Mouse (Mus musculus) megakaryocyte-erythroid progenitor cell, adult 5-6 weeks (primary cell): ENCODE measurements around the gene Lemd2. TPM values are rescaled to one million over a fixed set of nuclear protein-coding genes. Genes with fewer than 3 reads are reported as not detected.
"Not testable (repeated sequence)": the region's sequence is repeated elsewhere in the genome, so short reads cannot be mapped to it uniquely, and the experiment has no call there.

Source experiments
- ATAC-seq: replicated peaks from 2 replicates; pipeline ENCODE4 v1.8.0; 2016; ENCODE audit warnings: mild to moderate bottlenecking, inconsistent platforms; ENCODE audit not compliant: severe bottlenecking, poor library complexity, low FRiP score, low TSS enrichment
- total RNA-seq, 2 experiments: library from RNA; stranded (forward) in 1 of 2; stranded (reverse) in 1 of 2; fragments of 200-1000, 215-1000 nt in 1 of 2; fragments of >200 nt in 1 of 2; fragmentation: Nextera tagmentation in 1 of 2; gene quantifications; 2 replicates each; pipeline ENCODE4 v1.2.3; 2014 to 2017

Gene Lemd2
- 26.5 and 33.4 TPM in 2 replicates for total RNA-seq (2014; fragmentation: Nextera tagmentation)
- total RNA-seq (2017) = 15.0 and 31.4 TPM in 2 replicates

DNA sequence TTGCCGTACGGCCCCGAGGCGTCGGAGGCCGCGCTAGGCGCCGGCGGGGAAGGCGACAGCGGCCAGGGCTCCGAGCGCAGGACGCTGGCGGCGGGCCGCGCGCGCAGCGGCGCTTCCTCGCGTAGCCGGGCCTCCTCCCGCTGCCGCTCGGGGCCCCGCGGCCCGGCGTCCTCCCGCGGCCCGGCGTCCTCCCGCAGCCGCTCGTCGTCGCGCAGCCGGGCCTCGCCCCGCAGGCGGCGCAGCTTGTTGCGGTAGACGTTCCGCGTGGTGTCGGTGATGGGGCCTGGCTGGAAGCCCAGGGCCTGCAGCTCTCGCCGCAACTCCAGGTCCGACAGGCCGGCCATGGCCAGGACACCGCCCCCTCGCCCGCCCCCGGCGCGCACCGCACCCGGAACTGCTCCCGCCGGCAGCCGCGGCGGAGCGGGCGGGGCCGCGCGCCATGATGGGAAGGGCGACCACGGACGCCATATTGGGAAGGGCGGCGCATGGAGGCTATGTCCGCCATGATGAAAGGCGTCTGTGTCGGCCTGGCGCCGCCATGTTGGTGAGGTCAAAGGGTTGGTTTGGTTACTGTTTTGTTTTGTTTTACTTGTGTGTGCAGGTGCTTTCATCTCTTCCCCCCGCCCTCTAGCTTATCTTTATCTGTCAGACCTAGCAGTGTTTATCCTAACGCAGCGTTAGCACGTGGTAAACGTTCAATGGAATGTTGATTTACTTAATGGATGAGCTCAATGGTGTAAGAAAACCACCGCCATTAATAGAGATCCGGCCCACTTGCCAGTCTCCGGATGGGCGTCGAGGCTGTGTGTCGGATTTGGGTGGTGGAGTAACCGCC lies at the start of gene Lemd2:
Gene Lemd2, minus strand, starts transcription at position 395 of the 835 bp plus-strand sequence.
- ATAC-seq = peak; percentile 72

DNA sequence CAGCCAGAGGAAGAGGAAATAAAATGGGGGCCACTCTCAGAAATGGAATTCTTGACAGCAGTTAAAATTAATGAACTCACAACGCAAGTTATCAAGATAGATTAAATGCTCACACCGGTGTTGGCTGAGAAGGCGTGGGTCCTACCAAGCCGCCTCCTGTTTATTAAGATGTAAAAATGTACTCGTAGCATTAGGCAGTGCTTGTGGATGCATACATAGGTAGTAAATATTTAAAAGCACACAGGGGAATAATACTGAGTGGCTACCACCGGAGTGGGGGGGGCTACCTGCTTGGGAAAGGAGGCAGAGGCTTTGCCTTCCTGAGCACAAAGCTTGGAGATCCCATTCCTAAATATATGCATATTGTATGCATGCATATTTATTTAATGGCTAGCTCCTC lies 46.9 kb upstream of the Lemd2 start:
- ATAC-seq = no peak

DNA sequence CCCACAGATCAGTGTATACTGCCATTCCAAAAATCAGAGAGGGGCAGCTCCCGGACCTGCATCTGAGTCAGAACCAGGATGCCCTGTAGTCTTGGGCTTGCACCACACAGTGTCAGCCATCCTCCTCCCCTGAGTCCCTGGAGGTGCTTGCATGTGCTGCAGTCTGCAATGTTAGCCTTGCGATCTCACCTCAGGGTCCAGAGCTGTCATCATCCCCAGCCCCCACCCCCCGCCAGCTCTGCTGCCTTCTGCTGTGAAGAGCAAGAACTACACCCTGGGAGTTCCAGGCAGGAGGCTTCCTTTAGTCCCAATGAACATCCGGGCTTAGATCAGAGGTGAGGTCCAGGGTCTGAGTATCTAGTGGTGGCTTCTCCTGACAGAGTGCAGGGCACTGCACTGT lies 46.2 kb upstream of the Lemd2 start:
- ATAC-seq = no peak

DNA sequence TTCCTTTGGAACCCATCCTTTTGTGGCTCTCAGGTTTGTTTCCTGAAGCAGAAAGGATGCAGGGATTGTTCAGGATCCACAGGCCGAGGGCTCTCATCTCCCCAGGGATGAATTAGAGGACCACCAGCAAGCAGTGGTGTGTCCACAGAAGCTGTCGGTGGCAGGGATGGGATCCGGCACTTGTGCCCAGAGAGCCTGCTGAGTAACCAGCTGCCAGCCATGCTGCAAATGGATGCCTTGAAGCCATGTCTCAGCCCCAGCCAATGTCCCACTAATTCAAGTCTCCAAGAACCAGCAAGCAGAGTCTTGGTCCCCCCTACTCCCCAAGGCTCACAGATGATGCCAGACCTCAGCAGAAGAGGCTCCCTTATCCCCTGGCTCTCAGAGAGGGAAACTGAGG lies 44.8 kb upstream of the Lemd2 start:
- no peak for ATAC-seq

DNA sequence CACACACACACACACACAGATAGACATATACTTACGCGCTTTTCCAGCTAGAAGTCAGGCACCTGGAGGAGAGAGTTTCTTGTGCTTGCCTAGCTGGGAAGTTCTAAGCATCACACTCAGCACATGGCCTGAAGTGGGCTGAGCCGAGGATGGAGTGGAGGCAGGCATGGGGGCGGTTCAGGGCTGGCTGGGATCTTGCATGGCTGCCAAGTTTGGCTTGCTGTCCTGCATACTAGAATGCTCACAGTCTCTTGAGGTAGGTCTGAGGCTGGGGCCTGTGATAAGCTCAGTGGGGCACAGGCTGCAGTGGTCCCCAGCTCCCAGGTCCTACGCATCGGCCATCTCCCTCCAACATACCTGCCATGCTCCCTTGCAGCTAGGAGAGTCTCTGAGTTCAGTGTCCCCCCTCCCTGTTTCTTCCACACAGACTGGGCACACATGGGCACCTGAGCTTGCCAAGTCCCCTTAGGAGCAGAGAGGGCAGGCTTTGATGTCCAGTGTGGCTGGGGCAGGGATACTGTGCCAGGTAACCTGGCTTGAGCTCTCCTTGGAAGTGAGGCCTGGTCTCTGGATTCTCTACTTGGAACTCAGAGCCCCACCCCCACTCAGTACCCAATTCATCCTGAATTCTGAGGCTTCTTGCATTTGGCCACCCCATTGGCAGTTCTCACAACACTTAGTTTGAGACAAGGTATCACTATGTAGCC lies 43.6 kb upstream of the Lemd2 start:
- ATAC-seq = no peak

DNA sequence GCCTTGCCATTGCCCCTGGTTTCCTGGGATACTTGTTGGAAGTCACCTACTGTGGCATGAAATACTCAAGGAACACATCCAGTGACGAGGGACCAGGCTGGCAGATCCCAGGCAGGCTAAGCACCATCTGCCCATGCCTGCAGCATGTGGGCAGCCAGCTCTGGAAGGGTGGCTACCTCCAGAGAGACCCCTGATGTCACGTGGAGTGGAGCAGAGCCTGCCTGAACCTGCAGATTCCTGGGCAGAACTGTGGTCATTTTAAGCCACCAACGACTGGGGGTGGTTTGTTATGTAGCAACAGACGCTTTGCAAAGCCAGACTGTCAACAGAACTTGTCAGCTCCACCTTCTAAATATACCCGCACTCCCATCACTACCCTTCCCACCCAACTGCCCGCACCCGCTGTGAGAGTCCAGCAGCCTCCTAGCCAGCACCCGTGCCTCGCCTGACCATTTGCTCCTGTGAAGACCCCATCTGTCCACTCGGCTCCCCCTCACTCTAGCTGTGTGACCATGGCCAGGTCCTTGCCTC lies 41.6 kb upstream of the Lemd2 start:
- ATAC-seq = no peak

DNA sequence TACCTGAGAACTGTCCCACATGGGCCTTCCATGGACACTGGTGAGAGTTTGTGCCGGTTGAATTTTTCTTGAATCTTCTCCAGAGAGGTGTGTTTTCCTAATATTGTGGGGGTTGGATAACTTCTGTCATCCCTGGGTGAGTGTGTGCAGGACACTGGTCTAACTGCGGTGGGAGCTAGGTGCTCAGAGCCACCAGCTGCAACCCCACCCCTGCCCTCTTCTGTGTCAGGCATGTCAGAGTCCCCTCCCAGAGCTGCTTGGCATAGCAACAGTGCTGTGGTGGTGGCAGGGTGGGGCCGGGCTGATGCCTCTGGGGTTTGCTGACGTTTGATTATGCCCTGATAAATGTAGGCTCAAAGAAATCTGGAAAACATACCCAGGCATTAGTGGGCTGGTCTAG lies 40.6 kb upstream of the Lemd2 start:
- no peak for ATAC-seq

DNA sequence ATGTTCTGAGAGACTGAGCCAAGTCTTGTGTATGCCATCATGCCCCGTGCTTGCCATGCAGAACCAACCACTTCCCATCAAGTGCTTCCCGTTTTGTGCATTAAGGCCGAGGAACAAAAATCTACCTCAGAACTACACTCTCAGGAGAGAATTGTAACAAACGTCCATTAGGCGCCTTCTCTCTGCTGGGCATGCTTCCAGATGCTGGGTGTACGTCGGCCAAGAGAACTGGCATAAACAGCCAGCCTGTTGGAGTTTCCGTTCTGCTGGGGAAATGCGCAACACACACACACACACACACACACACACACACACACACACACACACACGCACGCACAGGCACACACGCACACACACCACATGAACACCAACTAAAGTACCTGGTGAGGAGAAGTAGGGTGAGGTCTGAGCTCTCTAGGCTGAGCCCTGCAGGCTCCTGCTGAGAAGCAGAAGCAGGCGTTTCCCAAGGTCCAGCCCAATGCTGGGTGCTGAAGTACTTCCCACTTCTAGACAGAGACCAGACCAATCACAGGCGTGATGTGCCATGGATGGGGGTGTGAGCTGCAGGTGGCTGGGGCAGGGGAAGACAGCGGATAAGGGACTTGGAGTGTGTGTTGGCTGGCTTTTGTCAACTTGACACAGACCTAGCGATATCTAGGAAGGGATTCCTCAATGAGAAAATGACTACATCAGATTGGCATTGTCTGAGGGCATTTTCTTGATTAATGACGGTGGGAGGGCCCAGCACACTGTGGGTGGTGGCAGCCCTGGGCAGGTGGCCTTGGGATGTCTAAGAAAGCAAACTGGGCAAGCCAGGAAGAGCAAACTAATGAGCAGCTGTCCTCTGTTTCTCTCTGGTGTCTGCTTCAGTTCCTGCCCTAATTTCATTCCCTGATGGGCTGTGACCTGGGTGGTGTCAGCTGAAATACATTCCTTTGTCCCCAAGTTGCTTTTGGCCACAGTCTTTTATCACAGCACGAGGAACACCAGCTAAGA lies 38.2 kb upstream of the Lemd2 start:
- peak; percentile 58 for ATAC-seq

DNA sequence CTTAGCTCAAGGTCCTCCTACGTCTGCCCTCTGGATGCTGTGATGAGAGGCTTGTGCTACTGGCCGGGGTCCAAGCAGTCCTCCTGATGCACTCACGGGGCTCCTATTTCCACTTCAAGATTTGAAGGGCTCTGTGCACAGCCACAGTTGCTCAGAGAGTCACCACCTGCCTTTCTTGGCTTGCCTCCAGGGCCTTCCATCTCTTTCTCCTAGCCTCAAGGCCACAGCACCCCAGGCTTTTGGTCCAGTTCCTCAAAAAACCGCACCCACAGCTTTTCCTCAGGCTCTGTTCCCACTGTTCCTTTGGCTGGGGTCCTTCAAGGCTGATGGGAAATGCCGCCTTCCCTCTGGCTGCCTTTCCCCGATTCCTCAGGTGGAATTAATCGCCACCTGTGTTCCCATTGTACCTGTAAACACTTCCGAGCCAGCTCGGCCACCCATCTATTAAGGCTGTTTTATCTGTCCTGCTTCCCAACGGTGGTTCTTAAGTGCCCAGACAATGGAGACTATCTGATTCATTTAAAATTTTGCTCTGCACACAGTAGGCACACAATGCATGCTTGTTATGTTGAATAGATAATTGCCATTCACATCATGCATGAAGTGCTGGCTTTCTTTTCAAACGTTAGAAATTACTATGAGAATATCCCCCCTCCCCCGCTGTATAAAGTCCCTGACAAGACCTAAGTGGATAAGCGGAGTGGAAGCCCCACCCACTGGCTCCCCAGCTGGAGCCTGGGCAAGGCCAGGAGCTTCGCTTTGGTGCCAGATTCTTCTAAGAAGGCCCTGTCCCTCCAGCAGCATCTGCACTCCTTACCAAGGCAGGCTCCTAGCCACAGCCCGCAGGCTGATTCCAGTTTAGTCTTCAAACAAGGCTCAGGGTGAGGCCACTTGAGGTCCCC lies 36.5 kb upstream of the Lemd2 start:
- 0 out of 2 replicates have a peak, but pooled peaks have one; percentile 19 for ATAC-seq

DNA sequence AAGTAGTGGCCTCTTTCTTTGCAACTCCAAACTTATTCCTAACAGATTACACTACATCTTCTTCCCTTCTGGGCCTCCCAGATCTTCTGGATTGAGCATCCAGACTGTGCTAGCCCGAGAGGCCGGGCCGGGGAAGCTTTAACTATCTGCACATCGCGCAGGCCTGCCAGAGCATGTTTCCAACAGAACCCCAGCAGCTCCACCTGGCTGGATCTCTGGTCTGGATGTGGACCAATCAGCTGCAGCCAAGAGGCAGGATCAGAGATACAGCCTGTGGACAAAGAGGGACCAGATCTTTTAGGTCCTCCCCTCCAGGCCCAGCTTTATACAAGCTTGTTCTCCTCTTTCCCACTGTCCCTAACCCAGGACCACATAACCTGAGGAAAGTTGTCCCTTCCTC lies 35.7 kb upstream of the Lemd2 start:
- ATAC-seq = no peak

DNA sequence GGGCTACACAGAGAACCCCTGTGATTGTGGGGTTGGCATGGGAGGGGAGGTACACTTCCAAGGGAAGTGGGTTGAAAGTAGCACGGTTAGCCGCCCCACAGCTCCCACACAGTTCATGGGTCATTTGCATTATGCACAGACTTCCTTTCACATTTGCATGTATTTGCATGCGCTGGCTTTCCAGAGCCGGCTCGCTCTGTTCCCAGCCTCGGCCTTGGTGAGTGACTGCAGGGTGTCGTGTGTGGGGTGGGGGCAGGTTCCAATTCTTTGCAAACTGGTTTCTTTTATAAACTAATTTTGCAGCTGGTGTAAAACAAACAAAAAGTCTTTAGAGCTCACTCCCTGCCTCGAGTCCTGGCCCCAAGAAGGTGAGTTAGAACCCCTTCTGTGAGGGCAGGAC lies 34.4 kb upstream of the Lemd2 start:
- no peak for ATAC-seq

DNA sequence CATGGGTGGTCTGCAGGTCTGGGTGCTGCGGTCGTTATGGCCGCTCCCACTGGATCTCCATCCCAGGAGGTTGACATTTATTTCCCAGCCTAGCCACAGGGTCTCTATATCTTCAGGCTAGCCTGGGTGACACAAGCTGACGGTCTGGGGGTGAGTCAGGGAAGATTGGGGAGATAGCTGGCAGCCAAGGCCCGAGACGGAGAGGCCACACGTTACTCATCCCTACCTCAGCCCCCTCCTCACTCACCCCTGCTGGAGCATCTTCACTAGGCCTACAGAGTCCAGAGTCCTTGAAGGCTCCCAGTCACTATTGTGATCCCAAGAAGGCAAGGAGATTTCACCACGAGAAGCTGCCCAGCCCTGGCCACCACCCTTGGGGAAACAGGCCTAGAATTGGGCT lies 33.5 kb upstream of the Lemd2 start:
- no peak for ATAC-seq

DNA sequence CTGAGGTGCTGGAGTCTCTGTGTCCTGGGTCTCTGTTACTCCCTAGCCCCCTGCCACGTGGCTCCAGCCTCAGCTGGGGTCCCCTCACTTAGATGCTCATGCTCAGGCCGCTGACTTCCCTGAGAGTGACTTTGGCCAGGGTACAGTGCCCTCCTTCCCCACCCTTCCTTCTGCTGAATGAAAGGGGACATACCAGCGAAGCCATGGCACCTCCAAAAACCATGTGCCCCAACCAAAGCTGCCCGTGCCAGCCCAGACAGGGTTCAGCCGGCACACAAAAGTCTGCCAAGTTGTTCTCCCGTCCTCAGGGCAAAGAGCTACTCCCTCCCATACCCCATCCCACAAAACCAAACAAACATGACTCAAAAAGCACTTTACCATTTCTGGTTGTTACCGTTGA lies 29.0 kb upstream of the Lemd2 start:
- no peak for ATAC-seq

DNA sequence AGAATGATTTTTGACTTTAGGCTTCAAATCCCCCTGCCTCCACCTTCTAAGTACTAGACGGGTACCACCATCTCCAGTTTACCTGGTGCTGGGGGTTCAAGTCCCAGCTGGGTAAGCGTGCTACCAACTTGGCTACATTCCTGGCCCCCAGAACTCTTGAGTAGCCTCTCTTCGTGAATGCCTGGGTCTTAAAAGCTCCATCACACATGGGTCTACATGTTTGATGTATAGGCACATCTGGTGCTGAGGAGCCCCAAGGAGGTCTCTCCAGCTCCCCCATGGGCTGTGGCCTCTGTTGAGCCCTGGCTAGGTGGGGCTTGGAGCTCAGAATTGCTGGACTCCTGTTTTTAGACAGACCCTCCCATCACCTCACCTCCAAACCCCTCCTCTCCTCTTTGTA lies 27.9 kb upstream of the Lemd2 start:
- ATAC-seq = no peak

DNA sequence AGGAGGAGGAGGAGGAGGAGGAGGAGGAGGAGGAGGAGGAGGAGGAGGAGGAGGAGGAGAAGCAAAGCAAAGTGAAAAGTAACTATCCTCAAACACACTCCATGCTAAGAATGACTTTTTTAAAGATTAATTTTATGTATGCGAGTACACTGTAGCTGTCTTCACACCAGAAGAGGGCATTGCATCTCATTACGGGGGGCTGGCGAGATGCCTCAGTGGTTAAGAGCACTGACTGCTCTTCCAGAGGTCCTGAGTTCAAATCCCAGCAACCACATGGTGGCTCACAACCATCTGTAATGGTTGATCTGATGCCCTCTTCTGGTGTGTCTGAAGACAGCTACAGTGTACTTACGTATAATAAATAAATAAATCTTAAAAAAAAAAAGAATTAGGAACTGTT lies 27.3 kb upstream of the Lemd2 start:
- not testable (repeated sequence) for ATAC-seq

DNA sequence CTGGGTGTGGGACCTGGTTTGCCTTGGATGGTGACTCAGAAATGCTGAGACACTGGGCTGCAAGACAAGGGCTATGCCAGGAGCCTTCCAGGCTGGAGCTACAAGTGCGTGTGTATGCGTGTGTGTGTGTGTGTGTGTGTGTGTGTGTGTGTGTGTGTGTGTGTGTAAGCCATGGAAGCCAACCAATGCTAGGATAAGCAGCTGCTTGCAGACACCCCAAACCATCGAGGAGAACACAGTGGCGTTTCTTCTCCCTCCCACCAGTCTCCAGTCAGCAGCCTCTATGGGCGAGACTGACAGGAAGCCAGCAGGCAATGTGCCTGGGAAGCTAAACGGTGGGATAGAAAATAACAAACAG lies 26.9 kb upstream of the Lemd2 start:
- ATAC-seq = no peak

DNA sequence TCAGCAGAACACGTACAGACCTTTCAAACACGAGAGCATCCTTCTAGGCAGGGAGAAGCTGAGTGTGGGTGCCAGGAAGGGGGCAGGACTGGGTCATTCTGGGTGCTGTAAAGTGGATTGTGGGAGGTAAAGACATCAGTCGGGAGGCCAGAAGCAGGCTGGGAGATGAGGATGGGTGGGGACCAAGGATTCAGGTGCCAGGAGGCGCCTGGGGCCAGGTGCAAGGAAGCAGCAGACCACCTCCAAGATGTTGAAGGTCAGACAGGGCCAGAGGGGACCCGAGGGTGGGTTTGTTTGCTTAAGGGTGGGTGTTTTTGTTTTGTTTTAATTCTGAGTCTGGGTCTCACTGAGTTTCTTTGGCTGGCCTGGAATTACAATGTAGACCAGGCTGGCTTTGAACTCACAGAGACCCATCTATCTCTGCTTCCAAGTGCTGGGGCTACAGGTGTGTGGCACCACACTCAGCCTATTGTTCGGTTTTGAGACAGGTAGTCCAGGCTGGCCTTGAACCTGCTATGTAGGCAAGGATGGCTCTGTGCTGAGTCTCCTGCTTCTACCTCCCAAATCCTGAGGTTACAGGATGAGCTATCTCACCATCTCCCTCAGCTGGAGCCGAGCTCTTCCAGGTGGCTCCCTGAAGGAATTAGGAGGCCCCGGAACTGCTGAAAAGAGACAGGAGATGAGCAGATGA lies 26.3 kb upstream of the Lemd2 start:
- no peak for ATAC-seq
